Mouse (Mus musculus) brain, embryonic 14.5 days (tissue): ENCODE data around the gene Crxos.

Experiments
- CTCF ChIP-seq: fragments of 200-500 bp; IDR thresholded peaks from 2 replicates; pipeline ENCODE4 v1.5.1; 2012; ENCODE audit warnings: inconsistent platforms, mild to moderate bottlenecking, moderate library complexity, borderline replicate concordance; ENCODE audit not compliant: insufficient read depth, insufficient read length; ENCODE audit errors: extremely low read depth
- POLR2A ChIP-seq: fragments of 200-500 bp; IDR thresholded peaks from 2 replicates; pipeline ENCODE4 v1.6.1; 2012; ENCODE audit warnings: mild to moderate bottlenecking, inconsistent platforms, borderline replicate concordance; ENCODE audit not compliant: poor library complexity, insufficient read depth, insufficient read length, severe bottlenecking; ENCODE audit errors: extremely low read depth

DNA sequence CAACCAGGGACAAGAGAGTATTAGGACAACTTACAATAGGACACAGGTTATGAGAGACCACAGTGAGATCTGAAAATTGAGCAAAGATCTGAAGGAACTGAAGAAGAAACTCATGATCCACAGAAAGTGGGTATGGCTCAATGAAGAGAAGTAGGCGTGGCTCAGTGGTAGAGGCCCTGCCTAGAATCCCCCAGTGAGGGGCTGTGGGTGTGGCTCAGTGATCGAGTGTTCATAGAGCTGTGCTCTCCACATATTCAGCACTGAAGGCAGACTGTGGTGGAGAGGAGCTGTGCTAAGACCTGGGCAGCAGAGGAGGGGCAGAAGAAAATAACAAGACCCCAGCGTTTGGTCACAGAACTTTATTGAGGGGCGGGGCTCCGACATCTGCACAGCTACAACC is 55.1 kb downstream of the Crxos start:
- TF ChIP-seq CTCF (no peak), POLR2A (no peak)
